Mouse (Mus musculus): Measurements from ENCODE around the gene Bin2. TPM values are rescaled to one million over a fixed set of nuclear protein-coding genes. Genes with fewer than 3 reads are reported as not detected.

Bin2 gene
- 419 TPM for total RNA-seq (2023)

DNA sequence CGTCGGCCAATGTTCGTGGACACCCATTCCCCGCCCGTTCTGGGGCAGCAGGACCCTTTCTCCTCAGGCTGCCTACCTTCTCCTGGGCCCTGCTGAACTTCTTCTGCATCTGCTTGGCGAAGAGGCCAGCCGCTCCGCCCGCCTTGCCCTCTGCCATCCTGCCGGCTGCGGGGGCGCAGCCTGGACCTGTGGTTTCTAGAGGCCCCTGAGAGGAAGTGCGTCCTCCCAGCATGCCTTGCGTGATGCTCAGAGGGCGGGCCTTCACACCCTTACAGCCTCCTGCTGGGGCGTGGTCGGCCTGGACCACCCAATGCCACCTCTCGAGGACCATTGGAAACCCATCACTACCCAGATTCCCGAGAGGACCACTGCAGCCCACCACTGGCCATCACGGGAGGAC, at the start of gene Bin2:
Bin2 (minus strand) TSS at position 217 of the 400 bp plus-strand sequence.

DNA sequence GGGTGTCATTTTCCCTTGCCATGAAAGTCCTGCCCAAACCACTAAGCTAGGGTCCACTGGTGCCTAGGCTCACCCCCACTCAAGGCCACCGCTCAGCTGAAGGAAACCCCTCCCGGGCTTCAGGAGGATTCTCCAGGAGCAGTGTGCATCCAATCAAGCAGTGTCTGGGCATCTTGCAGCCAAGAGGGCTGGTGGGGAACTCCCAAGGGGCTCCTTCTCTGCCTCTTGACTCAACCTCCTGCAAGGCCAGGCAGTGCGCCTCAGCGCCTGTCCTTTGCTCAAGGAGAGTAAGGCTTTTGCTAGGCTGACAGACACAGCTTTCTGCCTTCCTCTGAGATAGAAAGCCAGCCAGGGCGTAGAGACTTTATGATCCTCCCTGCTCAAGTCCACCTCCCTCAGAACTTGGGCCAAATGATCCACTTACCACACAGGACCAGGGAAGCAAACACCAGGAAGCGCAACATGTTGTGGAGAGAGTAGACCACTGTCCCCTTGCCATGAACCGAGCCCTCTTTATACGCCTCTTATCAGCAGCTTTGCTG, 18.1 kb upstream of the Bin2 start, which contains the start of gene Cela1:
Cela1 (minus strand) TSS at position 492 of the 542 bp plus-strand sequence.

DNA sequence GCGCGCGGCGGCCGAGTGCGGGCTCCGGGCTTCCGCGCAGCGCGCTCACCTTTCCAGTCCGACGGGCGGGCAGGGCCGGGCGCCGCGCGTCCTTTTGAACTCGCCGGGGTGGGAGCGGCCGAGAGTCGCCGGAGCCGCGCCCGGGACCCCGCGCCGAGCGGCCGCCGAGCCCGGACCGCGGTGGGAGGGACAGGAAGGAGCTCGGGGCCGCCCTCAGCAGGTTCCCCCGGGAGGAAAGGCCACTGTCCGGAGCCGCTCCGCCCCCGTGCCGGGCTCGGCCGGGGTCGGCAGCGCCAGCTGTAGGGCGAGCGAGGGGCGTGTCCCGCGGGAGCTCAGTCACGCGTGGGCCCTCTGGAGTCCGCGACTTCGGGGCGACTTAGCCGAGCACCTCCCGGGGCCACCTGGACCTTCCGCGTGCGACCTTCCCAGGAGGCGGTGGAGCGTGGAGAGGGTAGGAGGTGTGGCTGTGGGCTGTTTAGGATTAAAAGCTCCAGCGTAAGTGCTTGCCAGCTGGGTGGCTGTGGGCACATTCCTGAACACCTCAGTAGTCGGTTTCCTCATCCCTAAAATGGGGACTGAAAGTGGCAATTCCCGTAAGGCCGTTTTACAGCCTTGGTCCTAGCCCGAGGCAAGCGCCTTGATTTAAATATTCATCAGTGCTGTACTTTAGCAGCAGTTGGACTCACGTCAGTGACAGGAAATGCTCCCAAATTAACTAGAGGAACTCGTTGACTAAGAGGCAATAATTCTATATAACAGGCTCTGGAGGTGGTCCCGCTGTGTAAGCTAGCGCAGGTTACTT, 32.5 kb downstream of the Bin2 start, which contains the start of gene Smagp:
Smagp (minus strand) TSS at position 241 of the 802 bp plus-strand sequence.

DNA sequence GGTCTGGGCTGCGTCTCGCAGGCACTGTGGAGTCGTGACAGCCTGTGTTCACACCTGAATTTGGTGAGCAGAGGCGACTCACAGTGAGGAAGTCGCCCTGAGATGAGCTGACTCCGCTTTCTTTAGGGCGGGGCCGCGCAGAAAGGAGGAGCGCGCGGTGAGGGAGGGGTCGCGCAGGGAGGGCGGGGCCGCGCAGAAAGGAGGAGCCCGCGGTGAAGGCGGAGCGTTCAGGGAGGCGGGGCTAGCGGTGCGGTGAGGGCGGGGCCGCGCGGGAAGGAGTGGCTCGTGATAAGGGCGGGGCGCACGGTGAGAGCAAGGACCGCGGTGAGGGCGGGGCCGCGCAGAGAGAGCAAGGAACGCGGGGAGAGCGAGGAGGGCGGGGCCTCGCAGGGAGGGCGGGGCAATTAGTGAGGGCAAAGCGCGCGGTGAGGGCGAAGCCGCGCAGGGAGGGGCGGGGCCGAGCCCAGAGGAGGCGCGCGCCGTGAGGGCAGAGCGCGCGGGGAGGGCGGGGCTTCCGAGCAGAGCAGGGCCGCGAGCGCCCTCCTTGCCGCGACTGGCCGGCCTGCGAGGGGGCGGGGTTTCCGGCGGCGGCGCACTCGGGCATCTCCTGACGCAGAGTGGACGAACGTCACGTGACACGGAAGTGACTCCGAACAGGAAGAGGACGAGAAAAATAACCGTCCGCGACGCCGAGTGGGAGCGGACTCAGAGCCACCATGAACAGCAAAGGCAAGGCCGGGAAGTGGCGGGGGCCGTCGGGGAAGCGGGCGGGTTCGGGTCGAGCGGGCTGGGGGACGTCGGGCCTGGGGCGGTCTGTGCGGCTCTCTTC, 54.1 kb downstream of the Bin2 start, which contains the start of gene Dazap2:
Dazap2 (plus strand) TSS at position 354 of the 829 bp plus-strand sequence.

DNA sequence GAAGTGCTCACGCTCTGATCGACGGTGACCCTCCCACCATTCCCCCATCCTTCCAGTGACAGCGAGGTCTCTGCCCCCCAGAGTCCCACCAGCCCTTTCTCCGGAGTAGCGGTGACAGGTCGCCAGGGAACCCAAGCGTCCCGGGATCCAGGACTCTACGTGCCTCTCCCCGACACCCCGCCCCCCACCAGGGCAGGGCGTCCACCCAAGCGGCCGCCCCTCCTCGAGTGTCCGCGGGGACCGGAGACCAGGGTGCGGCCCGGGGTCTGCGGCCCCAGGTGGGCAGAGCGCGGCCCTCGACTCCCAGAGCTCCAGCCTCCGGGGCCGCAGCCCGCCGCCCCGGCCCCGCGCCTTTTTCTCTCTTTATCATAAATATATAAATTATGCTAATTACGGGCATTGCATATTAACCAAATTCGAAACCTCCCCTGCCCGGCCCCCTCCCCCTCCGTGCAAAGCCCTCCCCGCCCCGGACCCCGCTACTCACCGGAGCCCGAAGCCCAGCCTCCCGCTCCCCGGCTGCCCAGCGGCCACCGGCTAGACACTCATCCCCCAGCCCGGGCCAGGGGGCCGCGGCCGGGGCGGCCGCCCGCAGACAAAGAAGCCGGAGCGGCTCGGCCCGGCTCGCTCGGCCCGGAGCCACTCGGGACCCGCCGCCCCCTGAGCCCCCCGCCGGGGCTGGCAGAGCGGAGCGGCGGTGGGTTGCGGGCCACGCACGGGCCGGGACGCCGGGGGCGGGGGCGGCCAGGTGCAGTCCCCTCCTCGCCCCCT, 69.9 kb downstream of the Bin2 start, which contains the start of gene Pou6f1:
Pou6f1 (minus strand) TSS at position 709 of the 771 bp plus-strand sequence.

Other genes starting within 250 kb of the Bin2 start
- gene Gm5475, start 247.4 kb downstream of the Bin2 start, total RNA-seq (2023): not detected
- 70.8 TPM for gene Slc11a2, start 244.5 kb downstream of the Bin2 start, total RNA-seq (2023)
- 57.2 TPM for gene Letmd1, start 200.5 kb downstream of the Bin2 start, total RNA-seq (2023)
- 10.2 TPM for gene Csrnp2, start 174.1 kb downstream of the Bin2 start, total RNA-seq (2023)
- gene Tfcp2, start 117.5 kb downstream of the Bin2 start, total RNA-seq (2023): 11.4 TPM
- 30.2 TPM for gene Pou6f1, start 69.6 kb downstream of the Bin2 start, total RNA-seq (2023)
- 342 TPM for gene Dazap2, start 54.2 kb downstream of the Bin2 start, total RNA-seq (2023)
- gene Smagp, start 32.6 kb downstream of the Bin2 start, total RNA-seq (2023): 4.2 TPM
- 9.8 TPM for gene Cela1, start 18.4 kb upstream of the Bin2 start, total RNA-seq (2023)
- 131 TPM for gene Galnt6, start 59.8 kb upstream of the Bin2 start, total RNA-seq (2023)
- 8.7 TPM for gene Slc4a8, start 92.2 kb upstream of the Bin2 start, total RNA-seq (2023)
- not detected for gene Scn8a, start 200.3 kb upstream of the Bin2 start, total RNA-seq (2023)